Mouse (Mus musculus): Measurements from ENCODE around the gene Cdon. TPM values are rescaled to one million over a fixed set of nuclear protein-coding genes. Genes with fewer than 3 reads are reported as not detected.

Cdon gene
- 10.5 and 11.0 TPM in 2 replicates for polyA plus RNA-seq (2014; fragmentation: Nextera tagmentation; extraction: Ambion mirVana)

DNA sequence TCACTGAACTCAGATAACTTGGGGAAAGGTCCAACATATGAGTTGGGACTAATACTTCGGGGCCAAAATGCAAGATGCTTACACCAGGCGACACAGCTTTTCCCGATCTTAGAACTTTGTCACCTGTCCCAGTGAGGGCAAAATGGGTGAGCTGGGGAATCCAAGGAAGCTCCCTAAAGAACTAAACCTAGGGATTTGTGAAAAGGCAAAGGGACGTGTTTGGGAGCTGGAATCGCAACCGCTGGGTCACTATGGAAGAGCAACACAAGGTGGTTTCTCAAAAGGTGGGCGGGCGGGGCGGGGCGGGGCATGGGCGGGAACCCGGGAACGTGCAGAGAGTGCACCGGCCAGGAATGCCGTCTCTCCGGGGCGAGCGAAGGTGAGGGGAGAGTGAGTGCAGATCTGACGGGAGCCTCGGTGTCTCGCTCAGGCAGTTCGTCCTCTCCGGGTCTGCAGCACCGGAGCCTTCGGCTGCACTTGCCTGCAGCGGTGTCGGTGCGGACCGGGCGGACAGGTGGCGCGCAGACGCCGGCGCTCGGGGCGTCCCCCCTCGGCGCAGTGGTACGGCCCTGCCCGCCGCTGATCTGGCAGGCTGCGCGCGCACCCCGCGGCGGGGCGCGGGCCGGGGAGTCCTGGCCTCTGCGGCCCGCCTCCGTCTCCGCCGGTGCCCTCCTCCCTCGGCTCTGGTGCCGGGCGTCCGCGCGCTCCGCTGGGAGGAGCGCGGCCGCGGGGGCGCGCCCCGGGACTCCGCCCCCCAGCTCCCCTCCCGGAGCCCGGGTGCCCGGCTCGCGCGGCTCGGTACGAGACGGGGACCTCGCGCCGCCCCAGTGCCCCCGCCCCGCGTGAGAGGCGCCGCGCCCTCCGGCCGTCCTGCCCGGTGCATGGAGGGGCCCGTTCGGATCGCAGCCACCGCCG is at the start of gene Cdon:
Gene Cdon (plus strand): TSS at position 324 of the 915 bp plus-strand sequence.
- H3K36me3 ChIP-seq (ENCODE audit: control insufficient read depth, insufficient read depth, low read length), result no peaks in the 10 kb centered on the region
- peak within 1 kb of the TSS; percentile 100 for H3K9ac ChIP-seq (ENCODE audit: low read length)
- DNase-seq (ENCODE audit: low spot score), result peak; percentile 95
- no peaks in the 10 kb centered on the region for H3K27me3 ChIP-seq (replicated peaks; ENCODE audit: control insufficient read depth, insufficient read depth, low read length)
- ATAC-seq, result peak; percentile 92
- H3K4me2 ChIP-seq (ENCODE audit: low read length), result peak within 1 kb of the TSS; percentile 68
- under 1% methylated on average over 83 of the region's 97 CpGs for WGBS
- no peaks in the 10 kb centered on the region for H3K9me3 ChIP-seq (replicated peaks; ENCODE audit: control insufficient read depth, low read length)
- H3K4me3 ChIP-seq (ENCODE audit: low read depth, low read length), result peak within 1 kb of the TSS; percentile 98
- peak within 1 kb of the TSS; percentile 96 for H3K27ac ChIP-seq (ENCODE audit: low read depth, low read length)
- H3K4me1 ChIP-seq (ENCODE audit: control insufficient read depth, insufficient read depth, low read length), result peaks cover 8% of the 10 kb centered on the region; the same call in 1 of the 2 replicates

DNA sequence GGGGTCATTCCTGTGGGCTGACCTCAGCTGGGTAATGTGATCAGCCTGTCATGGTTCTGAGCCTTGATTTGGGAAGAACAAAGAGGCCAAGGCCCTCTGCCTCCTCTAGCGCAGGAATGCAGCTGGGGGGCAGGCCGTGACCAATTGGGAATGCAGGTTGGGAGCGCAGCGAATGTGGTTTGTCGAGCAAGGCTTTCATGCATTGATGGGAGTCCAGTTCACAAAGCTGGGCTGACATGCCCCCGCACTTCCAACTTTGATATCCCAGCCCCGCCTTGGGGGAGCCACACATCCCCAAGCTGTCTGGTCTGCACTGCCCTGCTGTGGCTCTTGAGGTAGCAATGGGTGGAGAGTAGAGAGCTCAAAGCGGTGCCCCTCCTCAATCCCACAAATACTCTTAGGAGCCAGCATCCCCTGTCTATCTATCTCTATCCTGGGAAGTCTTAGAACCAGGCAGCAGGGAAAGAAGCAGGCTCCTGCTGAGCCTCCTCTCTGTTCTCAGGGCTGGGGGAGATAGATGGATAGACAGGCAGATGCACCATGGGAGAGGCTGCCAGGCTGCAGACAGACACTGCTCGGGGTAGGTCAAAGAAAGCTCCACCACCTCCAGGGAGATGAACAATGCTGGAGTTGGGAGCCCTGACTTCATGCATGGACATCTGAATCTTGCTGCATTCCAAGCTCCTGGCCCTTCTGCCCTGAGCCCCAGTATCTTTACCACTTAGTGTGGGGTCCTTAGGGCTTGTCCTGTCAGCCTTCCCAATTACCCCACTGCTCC is 48.4 kb upstream of the Cdon start:
- no peak overlapping the region for H3K4me3 ChIP-seq (ENCODE audit: low read depth, low read length)
- DNase-seq (ENCODE audit: low spot score) (no peak), ATAC-seq (no peak)
- H3K9ac ChIP-seq (ENCODE audit: low read length), result no peak overlapping the region
- H3K4me1 ChIP-seq (ENCODE audit: control insufficient read depth, insufficient read depth, low read length), result peaks cover 4% of the 10 kb centered on the region
- no peaks in the 10 kb centered on the region for H3K27me3 ChIP-seq (replicated peaks; ENCODE audit: control insufficient read depth, insufficient read depth, low read length)
- no peak overlapping the region for H3K4me2 ChIP-seq (ENCODE audit: low read length)
- WGBS, result 23% methylated on average over 9 of the region's 9 CpGs
- H3K36me3 ChIP-seq (ENCODE audit: control insufficient read depth, insufficient read depth, low read length), result no peaks in the 10 kb centered on the region
- H3K27ac ChIP-seq (ENCODE audit: low read depth, low read length), result no peak overlapping the region
- H3K9me3 ChIP-seq (replicated peaks; ENCODE audit: control insufficient read depth, low read length), result no peaks in the 10 kb centered on the region

DNA sequence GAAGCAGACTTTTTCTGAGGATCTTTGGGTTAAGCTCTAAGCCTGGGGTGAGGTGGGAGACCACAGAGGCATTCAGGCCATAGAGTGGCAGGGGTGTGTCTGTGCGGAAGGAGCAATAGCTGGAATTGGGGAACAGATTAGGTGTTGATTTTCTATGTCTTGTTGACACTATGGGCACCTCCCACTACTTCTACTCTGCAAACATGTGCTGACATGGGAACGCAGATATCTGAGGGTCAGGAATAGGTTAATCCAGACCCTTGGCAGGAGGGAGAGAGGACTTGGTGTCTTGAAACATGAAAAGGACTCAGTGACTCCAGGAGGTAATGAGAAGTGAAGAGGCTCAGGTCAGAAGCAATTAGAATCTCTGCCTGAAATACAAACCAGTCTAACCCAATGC is 43.0 kb upstream of the Cdon start:
- Histone ChIP-seq H3K9ac (ENCODE audit: low read length) (no peak overlapping the region), H3K4me2 (ENCODE audit: low read length) (no peak overlapping the region), H3K4me1 (ENCODE audit: control insufficient read depth, insufficient read depth, low read length) (no peaks in the 10 kb centered on the region), H3K27ac (ENCODE audit: low read depth, low read length) (no peak overlapping the region), H3K27me3 (replicated peaks; ENCODE audit: control insufficient read depth, insufficient read depth, low read length) (no peaks in the 10 kb centered on the region), H3K36me3 (ENCODE audit: control insufficient read depth, insufficient read depth, low read length) (no peaks in the 10 kb centered on the region), H3K9me3 (replicated peaks; ENCODE audit: control insufficient read depth, low read length) (no peaks in the 10 kb centered on the region), H3K4me3 (ENCODE audit: low read depth, low read length) (no peak overlapping the region)
- no peak for ATAC-seq
- WGBS, result 80% methylated on average over 2 of the region's 2 CpGs
- DNase-seq (ENCODE audit: low spot score), result no peak

DNA sequence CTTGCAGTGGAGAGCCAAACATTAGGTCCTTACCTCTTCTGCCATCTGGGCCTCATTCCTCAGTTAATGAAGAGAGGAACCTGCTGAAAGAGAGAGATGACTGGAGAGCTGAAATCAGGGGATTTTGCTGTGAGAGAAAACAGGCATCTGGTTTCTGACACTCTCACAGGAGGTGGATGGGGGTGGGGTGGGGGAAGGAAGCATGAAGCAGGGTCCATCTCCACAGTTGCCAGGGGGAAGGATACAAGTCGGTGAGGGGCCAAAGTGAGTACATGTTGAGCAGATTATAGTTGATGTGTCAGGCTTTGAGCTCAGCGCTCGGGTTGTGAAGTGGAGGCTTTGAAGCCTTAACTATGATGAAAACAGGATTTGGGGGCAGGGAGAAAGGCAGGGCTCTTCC is 41.9 kb upstream of the Cdon start:
- WGBS, result 84% methylated on average over 3 of the region's 3 CpGs
- Histone ChIP-seq H3K4me1 (ENCODE audit: control insufficient read depth, insufficient read depth, low read length) (no peaks in the 10 kb centered on the region), H3K9me3 (replicated peaks; ENCODE audit: control insufficient read depth, low read length) (no peaks in the 10 kb centered on the region), H3K27ac (ENCODE audit: low read depth, low read length) (no peak overlapping the region), H3K36me3 (ENCODE audit: control insufficient read depth, insufficient read depth, low read length) (no peaks in the 10 kb centered on the region), H3K9ac (ENCODE audit: low read length) (no peak overlapping the region), H3K4me2 (ENCODE audit: low read length) (no peak overlapping the region), H3K4me3 (ENCODE audit: low read depth, low read length) (no peak overlapping the region), H3K27me3 (replicated peaks; ENCODE audit: control insufficient read depth, insufficient read depth, low read length) (no peaks in the 10 kb centered on the region)
- DNase-seq (ENCODE audit: low spot score) (no peak), ATAC-seq (no peak)

DNA sequence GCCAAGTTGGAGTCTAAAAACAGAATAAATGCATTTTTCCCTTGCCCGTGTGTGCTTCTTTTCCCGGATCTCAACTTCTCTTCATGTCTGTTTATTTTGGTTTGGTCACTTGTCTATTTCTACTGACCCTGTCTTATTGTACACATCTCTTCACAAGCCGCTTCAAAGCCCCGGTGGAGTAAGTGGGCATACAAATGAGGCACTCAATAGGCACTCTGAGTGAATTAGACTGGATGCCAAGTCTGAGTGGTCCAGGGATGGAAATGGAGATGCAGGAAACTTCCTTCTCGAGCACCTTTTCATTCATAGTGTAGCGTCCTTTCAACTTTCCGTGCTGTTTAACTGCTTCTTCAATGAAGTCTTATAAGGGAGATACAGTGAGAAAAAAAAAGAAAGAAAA is 21.0 kb upstream of the Cdon start:
- Histone ChIP-seq H3K4me3 (ENCODE audit: low read depth, low read length) (no peak overlapping the region), H3K27me3 (replicated peaks; ENCODE audit: control insufficient read depth, insufficient read depth, low read length) (no peaks in the 10 kb centered on the region), H3K4me2 (ENCODE audit: low read length) (no peak overlapping the region), H3K27ac (ENCODE audit: low read depth, low read length) (0 out of 2 replicates have a peak overlapping the region, but pooled peaks have one; percentile 89), H3K36me3 (ENCODE audit: control insufficient read depth, insufficient read depth, low read length) (no peaks in the 10 kb centered on the region), H3K9ac (ENCODE audit: low read length) (no peak overlapping the region), H3K4me1 (ENCODE audit: control insufficient read depth, insufficient read depth, low read length) (peaks cover 39% of the 10 kb centered on the region), H3K9me3 (replicated peaks; ENCODE audit: control insufficient read depth, low read length) (no peaks in the 10 kb centered on the region)
- peak; percentile 74 for DNase-seq (ENCODE audit: low spot score)
- no peak for ATAC-seq
- 5% methylated on average over 7 of the region's 7 CpGs for WGBS

DNA sequence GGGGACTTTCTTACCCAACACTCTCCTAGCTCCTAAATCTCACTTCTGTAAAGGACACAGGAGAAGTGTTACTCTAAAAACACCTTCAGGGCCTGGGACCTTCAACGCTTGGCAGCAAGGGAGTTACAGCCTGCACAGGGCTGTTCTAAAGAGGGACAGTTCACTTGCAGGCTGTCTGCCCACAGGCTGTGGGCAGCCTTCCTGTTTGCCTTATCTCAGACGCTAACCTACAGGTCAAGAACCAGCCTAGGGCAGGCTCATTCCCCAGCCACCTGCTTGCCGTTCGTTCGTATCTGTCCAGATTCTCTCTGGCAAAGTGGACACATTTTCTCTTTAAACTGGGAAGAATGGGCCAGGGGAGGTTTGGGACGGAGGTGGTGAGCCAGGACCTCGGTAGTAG is 20.5 kb upstream of the Cdon start:
- H3K27ac ChIP-seq (ENCODE audit: low read depth, low read length), result peak overlapping the region; percentile 89
- H3K9ac ChIP-seq (ENCODE audit: low read length), result no peak overlapping the region; the same call in 1 of the 2 replicates
- ATAC-seq, result no peak
- H3K27me3 ChIP-seq (replicated peaks; ENCODE audit: control insufficient read depth, insufficient read depth, low read length), result no peaks in the 10 kb centered on the region
- H3K36me3 ChIP-seq (ENCODE audit: control insufficient read depth, insufficient read depth, low read length), result no peaks in the 10 kb centered on the region
- H3K4me3 ChIP-seq (ENCODE audit: low read depth, low read length), result no peak overlapping the region
- no peaks in the 10 kb centered on the region for H3K9me3 ChIP-seq (replicated peaks; ENCODE audit: control insufficient read depth, low read length)
- peak overlapping the region; percentile 28; the same call in 1 of the 2 replicates for H3K4me2 ChIP-seq (ENCODE audit: low read length)
- no peak for DNase-seq (ENCODE audit: low spot score)
- 2% methylated on average over 7 of the region's 7 CpGs for WGBS
- peaks cover 43% of the 10 kb centered on the region for H3K4me1 ChIP-seq (ENCODE audit: control insufficient read depth, insufficient read depth, low read length)

DNA sequence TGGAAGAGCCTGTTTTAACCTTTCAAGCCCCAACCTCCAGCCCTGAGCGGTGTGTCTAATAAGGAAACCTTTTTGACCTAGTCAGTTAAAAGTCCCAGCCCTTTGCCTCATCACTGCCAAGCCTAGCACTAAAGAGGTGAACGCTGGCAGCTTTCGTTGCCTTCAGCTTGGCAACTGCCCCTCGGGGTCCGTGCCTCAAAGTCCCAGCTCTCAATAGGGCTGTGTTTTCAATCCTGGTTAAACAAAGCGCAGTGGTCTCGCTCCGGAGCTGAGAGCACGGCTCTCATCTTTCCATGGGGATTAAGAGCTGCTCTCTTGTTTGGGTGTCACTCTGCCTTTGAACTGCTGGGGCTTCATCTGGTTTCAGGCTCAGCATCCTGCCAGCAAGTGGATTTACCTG is 20.1 kb upstream of the Cdon start:
- H3K27ac ChIP-seq (ENCODE audit: low read depth, low read length), result peak overlapping the region; percentile 89
- WGBS, result 0% methylated on average over 9 of the region's 9 CpGs
- H3K4me3 ChIP-seq (ENCODE audit: low read depth, low read length), result no peak overlapping the region
- H3K27me3 ChIP-seq (replicated peaks; ENCODE audit: control insufficient read depth, insufficient read depth, low read length), result no peaks in the 10 kb centered on the region
- H3K4me2 ChIP-seq (ENCODE audit: low read length), result peak overlapping the region; percentile 28; the same call in 1 of the 2 replicates
- ATAC-seq (peak; percentile 38; the same call in 1 of the 2 replicates), DNase-seq (ENCODE audit: low spot score) (peak; percentile 88)
- no peaks in the 10 kb centered on the region for H3K9me3 ChIP-seq (replicated peaks; ENCODE audit: control insufficient read depth, low read length)
- no peaks in the 10 kb centered on the region for H3K36me3 ChIP-seq (ENCODE audit: control insufficient read depth, insufficient read depth, low read length)
- H3K4me1 ChIP-seq (ENCODE audit: control insufficient read depth, insufficient read depth, low read length), result peaks cover 46% of the 10 kb centered on the region
- H3K9ac ChIP-seq (ENCODE audit: low read length), result no peak overlapping the region

DNA sequence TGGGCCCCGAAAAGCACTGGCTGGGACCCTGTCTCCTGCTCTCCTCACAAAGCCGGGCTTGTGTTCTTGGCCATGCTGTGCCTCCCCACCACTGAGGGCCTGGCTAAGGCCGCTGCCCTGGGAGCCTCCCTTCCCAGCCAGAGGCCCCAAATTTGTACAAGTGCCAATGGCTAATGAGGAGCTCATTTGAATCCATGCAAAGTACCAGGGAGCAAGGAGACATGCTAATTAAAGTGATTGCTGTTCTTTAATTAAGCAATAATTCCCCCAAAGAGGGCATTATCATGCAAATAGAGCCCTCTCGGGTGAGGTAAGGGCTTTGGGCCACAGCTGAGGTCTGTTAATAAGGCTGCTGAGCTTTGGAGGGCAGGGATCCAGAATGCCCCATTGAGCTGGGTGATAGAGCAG is 18.3 kb upstream of the Cdon start:
- Histone ChIP-seq H3K27me3 (replicated peaks; ENCODE audit: control insufficient read depth, insufficient read depth, low read length) (no peaks in the 10 kb centered on the region), H3K4me1 (ENCODE audit: control insufficient read depth, insufficient read depth, low read length) (peaks cover 53% of the 10 kb centered on the region), H3K4me3 (ENCODE audit: low read depth, low read length) (no peak overlapping the region), H3K4me2 (ENCODE audit: low read length) (0 out of 2 replicates have a peak overlapping the region, but pooled peaks have one; percentile 18), H3K9me3 (replicated peaks; ENCODE audit: control insufficient read depth, low read length) (no peaks in the 10 kb centered on the region), H3K36me3 (ENCODE audit: control insufficient read depth, insufficient read depth, low read length) (no peaks in the 10 kb centered on the region), H3K27ac (ENCODE audit: low read depth, low read length) (peak overlapping the region; percentile 89), H3K9ac (ENCODE audit: low read length) (no peak overlapping the region)
- 3% methylated on average over 4 of the region's 4 CpGs for WGBS
- ATAC-seq (peak; percentile 91), DNase-seq (ENCODE audit: low spot score) (peak; percentile 98)
